Mouse (Mus musculus): Measurements from ENCODE around the gene Wipf2.

- TF ChIP-seq GATA1 (IDR thresholded peaks at IDR 0.05; ENCODE audit: borderline replicate concordance, low read length) = no peak
- no peak for TF ChIP-seq FLI1 (IDR thresholded peaks at IDR 0.05; ENCODE audit: low read length)
These were observed 34.2 kb upstream of the Wipf2 start for GRCm38 (mm10) chr11:98829091-98829775.

Data from megakaryocyte, embryonic 14.5 days (primary cell).